Mouse (Mus musculus) midbrain, embryonic 14.5 days (tissue): ENCODE data around the gene Fezf2. TPM values are rescaled to one million over a fixed set of nuclear protein-coding genes. Genes with fewer than 3 reads are reported as not detected.

Source experiments
- ATAC-seq: fragments of 200-750 bp; cut with Nextera tagmentation; 2 replicates; pipeline ENCODE4 v1.8.0; 2017; ENCODE audit warnings: moderate number of reproducible peaks, moderate library complexity; ENCODE audit not compliant: low FRiP score, low TSS enrichment
- DNase-seq: peaks from one replicate; pipeline ENCODE4 v3.0.0-alpha.2; 2015
- H3K27ac ChIP-seq: fragments of 300-500 bp; sonication (generic); replicated peaks from 2 replicates; pipeline ENCODE4 v1.5.1; 2014; ENCODE audit warnings: mild to moderate bottlenecking, low read depth, low read length, moderate library complexity
- H3K27me3 ChIP-seq: fragments of 300-500 bp; sonication (generic); 2 replicates; pipeline ENCODE4 v1.6.1; 2014; ENCODE audit warnings: low read length, control low read depth, mixed read lengths; ENCODE audit not compliant: control insufficient read depth, insufficient read depth
- H3K36me3 ChIP-seq: fragments of 300-500 bp; sonication (generic); 2 replicates; pipeline ENCODE4 v1.6.1; 2014; ENCODE audit warnings: low read length, control low read depth; ENCODE audit not compliant: control insufficient read depth, insufficient read depth
- H3K4me1 ChIP-seq: fragments of 300-500 bp; sonication (generic); 2 replicates; pipeline ENCODE4 v1.6.1; 2014; ENCODE audit warnings: mild to moderate bottlenecking, antibody characterized with exemption, low read length, control low read depth; ENCODE audit not compliant: control insufficient read depth, insufficient read depth
- H3K4me2 ChIP-seq: fragments of 300-500 bp; sonication (generic); 2 replicates; pipeline ENCODE4 v1.6.1; 2014; ENCODE audit warnings: mild to moderate bottlenecking, low read length, moderate library complexity
- H3K4me3 ChIP-seq: fragments of 300-500 bp; sonication (generic); replicated peaks from 2 replicates; pipeline ENCODE4 v1.5.1; 2014; ENCODE audit warnings: low read depth, low read length
- H3K9ac ChIP-seq: fragments of 300-500 bp; sonication (generic); replicated peaks from 2 replicates; pipeline ENCODE4 v1.6.1; 2014; ENCODE audit warnings: mild to moderate bottlenecking, low read length, moderate library complexity
- H3K9me3 ChIP-seq: fragments of 300-500 bp; sonication (generic); 2 replicates; pipeline ENCODE4 v1.6.1; 2016; ENCODE audit warnings: low read length, control low read depth, mixed read lengths; ENCODE audit not compliant: control insufficient read depth
- WGBS: fragments of 180-500 bp; shearing (Covaris S2); extraction: QIAGEN DNeasy Blood & Tissue Kit; methylation state at CpG from one replicate; pipeline ENCODE4 v1.1.7; 2014; 5-methylcytosine and 5-hydroxymethylcytosine counted together
- polyA plus RNA-seq: library from polyadenylated mRNA; unstranded; fragments of >200 nt; fragmentation: Nextera tagmentation; extraction: Ambion mirVana; gene quantifications from 2 replicates; pipeline ENCODE4 v1.2.1, GENCODE M21; 2014

Fezf2 gene
- polyA plus RNA-seq, 1 experiment from 2014 or later: 0.09 TPM

DNA sequence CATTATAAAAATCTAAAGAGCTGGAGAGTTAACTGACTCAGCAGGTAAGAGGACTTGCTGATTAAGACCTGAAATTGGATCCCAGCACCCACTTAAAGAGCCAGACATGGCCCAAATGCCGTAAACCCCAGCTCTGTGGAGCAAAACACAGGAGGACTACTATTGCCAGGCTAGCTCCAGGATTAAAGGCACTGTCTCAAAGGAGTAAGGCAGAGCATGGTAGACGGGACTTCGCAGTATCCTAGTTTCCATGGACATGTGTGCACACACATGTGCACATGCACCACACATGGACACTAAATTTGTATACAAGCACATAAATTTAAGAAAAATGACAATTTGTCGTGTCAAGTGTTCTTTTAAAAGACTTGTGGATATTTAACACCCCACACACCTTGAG lies 47.7 kb downstream of the Fezf2 start:
- Histone ChIP-seq H3K27ac (no peak overlapping the region), H3K27me3 (no peaks in the 10 kb centered on the region), H3K4me3 (no peak overlapping the region), H3K9ac (no peak overlapping the region), H3K36me3 (no peaks in the 10 kb centered on the region), H3K4me2 (no peak overlapping the region), H3K9me3 (no peaks in the 10 kb centered on the region), H3K4me1 (no peaks in the 10 kb centered on the region)
- DNase-seq (no peak), ATAC-seq (no peak)
- WGBS: 78% methylated on average over 4 of the region's 4 CpGs

- DNase-seq: no peak
- Histone ChIP-seq H3K9ac (no peak overlapping the region), H3K27ac (no peak overlapping the region), H3K27me3 (no peaks in the 10 kb centered on the region), H3K4me1 (no peaks in the 10 kb centered on the region), H3K4me3 (no peak overlapping the region), H3K36me3 (no peaks in the 10 kb centered on the region), H3K9me3 (no peaks in the 10 kb centered on the region), H3K4me2 (no peak overlapping the region)
- no peak for ATAC-seq
- WGBS: 30% methylated on average over 6 of the region's 6 CpGs
Measured at GRCm38 (mm10) chr14:12299654-12300053, 48.3 kb downstream of the Fezf2 start.

DNA sequence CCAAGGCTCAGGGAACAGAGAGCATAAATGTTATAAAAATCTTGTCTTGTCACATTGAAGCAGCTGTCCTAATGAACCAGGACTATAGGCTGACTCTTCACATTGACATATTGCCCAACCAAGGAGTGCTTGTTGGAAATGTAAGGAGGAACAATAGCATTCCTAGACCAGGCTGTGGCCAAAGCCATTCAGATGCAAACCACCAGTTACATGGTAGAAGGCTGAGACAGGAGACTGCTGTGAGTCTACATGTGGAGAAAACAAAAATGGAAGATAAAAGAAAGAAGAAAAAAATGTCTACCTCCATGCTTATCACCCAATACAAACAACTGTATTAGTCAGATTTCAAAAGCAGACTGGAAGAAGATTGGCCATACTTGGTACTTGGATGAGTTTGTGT lies 48.8 kb downstream of the Fezf2 start:
- Histone ChIP-seq H3K27ac (no peak overlapping the region), H3K4me2 (no peak overlapping the region), H3K4me3 (no peak overlapping the region), H3K9me3 (no peaks in the 10 kb centered on the region), H3K27me3 (no peaks in the 10 kb centered on the region), H3K4me1 (no peaks in the 10 kb centered on the region), H3K36me3 (no peaks in the 10 kb centered on the region), H3K9ac (no peak overlapping the region)
- no peak for ATAC-seq
- DNase-seq: no peak

DNA sequence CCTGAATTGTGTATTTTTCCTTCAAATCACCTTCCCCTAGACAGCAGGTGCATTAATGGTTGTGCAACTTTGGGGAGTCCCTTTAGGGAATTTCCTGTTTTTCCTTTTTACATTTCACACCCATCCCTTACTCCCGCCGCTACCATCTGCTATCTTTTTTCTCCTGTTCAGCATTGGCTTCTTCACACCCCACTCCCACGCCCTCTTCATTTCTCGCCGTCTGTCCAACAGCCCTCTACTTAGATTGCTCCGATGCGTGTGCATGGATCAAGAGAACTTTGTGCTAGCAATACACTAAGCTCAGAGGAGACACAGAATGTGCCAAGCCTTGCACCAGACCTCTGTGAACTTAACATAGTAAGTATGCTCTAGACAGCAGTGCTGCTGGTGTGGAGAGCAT lies 51.6 kb downstream of the Fezf2 start:
- no peak for DNase-seq

More for the DNA sequence above, 51.6 kb downstream of the Fezf2 start:
- 94% methylated on average over 7 of the region's 7 CpGs for WGBS
- Histone ChIP-seq H3K27ac (no peak overlapping the region), H3K36me3 (no peaks in the 10 kb centered on the region), H3K9ac (no peak overlapping the region), H3K4me2 (no peak overlapping the region), H3K27me3 (no peaks in the 10 kb centered on the region), H3K4me1 (no peaks in the 10 kb centered on the region), H3K4me3 (no peak overlapping the region), H3K9me3 (no peaks in the 10 kb centered on the region)
- ATAC-seq: no peak

Other genes with a start within 250 kb of the Fezf2 start
- gene Gm49355, start 64.2 kb downstream of the Fezf2 start, polyA plus RNA-seq: 0.08 TPM in 1 of 2 replicates, not detected in the other
- gene 3830406C13Rik, start 64.0 kb downstream of the Fezf2 start, polyA plus RNA-seq: 30.8 and 32.7 TPM in 2 replicates